Mouse (Mus musculus) lung, adult 2 months (tissue): ENCODE results near the gene Gm20388. TPM values are rescaled to one million over a fixed set of nuclear protein-coding genes. Genes with fewer than 3 reads are reported as not detected.

ENCODE experiments used
- DNase-seq: peaks from one replicate; pipeline ENCODE4 v3.0.0; 2022
- H3K4me1 ChIP-seq: fragments of 200-500 bp; 2 replicates; pipeline ENCODE4 v1.6.1; 2011; ENCODE audit warnings: low read length; ENCODE audit not compliant: control insufficient read depth, insufficient read depth
- H3K4me3 ChIP-seq: fragments of 200-500 bp; replicated peaks from 2 replicates; pipeline ENCODE3; 2011; ENCODE audit warnings: low read depth, mild to moderate bottlenecking, control low read depth, low read length; ENCODE audit errors: extremely low read depth
- CTCF ChIP-seq: fragments of 200-500 bp; IDR thresholded peaks from 2 replicates; pipeline ENCODE4 v1.5.1; 2011; ENCODE audit warnings: mild to moderate bottlenecking, low read length, control low read depth; ENCODE audit not compliant: insufficient read depth
- POLR2A ChIP-seq: fragments of 200-500 bp; IDR thresholded peaks from 2 replicates; pipeline ENCODE4 v1.6.1; 2011; ENCODE audit warnings: low read depth, mild to moderate bottlenecking, control low read depth, low read length, borderline replicate concordance; ENCODE audit errors: extremely low read depth
- WGBS: fragments of 180-500 bp; shearing (Covaris S2); methylation state at CpG from one replicate; pipeline ENCODE4 v1.1.7; 2018; 5-methylcytosine and 5-hydroxymethylcytosine counted together
- polyA plus RNA-seq: library from polyadenylated mRNA; depleted of rRNA; stranded (reverse); fragments of >200 nt; gene quantifications from 2 replicates; pipeline ENCODE4 v1.2.3, GENCODE M21; 2012

The Gm20388 gene
- polyA plus RNA-seq, 1 experiment: 67.8 TPM

DNA sequence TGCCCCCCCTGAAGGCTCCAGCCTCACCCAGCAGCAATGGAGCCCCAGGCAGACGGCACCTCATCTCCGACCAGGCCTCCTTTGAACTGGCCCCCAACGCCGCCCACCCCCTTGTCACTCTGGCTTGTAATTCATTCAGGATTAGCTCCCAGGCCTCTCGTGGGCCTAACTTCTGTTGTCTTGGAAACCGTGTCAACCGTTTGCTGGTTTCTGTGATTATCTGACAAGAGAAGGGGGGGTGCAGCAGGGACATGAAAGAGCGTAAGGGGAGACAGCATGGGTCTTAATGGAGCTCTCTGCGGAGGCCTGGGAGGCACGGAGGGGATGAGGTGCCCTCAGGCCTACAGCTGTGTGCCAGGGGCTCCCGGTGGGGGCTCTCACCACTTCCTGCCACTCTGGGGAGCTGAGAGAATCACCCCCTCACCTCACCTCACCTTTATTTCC lies 586.9 kb downstream of the Gm20388 start:
- no peak for DNase-seq
- no peak for TF ChIP-seq POLR2A
- TF ChIP-seq CTCF: no peak
- peaks cover 53% of the 10 kb centered on the region for H3K4me1 ChIP-seq
- H3K4me3 ChIP-seq: no peak overlapping the region
- WGBS: 65% methylated on average over 11 of the region's 11 CpGs

DNA sequence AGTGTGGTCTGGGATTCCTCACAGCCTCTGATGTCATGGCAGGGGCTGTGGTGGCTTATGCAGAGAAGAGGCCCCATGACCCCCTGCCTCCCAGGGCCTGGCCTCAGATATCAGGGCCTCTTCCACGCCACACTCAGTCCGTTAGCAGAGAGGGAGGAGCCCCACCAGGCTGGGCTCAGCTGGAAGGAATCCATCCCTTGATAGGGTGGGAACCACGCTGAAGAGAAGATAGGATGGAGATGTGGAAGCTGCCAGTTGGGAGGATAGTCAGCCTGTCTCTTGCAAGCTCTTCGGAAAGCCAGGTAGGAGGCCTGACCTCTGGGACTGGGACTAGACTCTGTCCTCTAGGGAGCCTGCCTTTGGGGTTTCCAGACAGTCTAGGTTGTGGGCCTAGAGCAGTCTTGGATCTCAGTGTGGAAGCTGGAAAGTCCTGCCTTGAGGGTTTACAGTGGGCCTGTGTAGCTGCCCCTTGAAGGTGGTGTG lies 587.7 kb downstream of the Gm20388 start:
- Histone ChIP-seq H3K4me1 (peaks cover 50% of the 10 kb centered on the region), H3K4me3 (no peak overlapping the region)
- DNase-seq: no peak
- TF ChIP-seq CTCF (no peak), POLR2A (no peak)
- WGBS: 15% methylated on average over 4 of the region's 4 CpGs

DNA sequence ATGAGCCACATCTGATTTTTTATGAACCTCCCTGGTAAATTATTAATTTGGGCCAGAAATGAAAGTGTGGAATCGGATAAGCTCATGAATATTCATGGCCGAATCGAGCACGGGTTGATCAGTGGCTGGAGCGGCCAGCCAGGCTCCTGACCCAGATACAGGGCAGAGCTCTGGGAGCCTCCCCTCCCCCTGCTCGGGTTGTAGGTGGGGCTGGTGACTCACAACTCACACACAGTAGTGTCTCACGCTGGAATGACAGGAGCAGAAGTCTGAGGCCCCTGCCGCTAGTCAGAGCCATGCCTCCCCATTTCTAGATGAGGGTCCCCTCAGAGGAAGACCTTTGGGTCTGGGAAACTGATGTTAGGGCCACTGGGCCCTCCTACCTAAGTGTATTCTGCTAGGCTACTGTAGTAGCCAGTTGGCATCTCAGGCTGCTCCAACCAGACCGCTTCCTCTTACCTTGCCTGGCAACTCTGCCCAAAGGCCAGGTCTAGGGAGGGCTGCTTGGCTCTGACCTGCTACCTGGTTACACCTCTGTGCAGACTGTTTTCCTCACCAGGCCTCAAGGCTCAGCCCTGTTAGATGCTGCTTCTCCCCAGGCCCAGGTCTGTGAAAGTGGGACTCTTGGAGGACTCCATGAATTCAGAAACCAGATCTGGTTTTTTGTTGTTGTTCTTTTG lies 588.4 kb downstream of the Gm20388 start:
- 28% methylated on average over 9 of the region's 9 CpGs for WGBS
- Histone ChIP-seq H3K4me3 (no peak overlapping the region), H3K4me1 (peaks cover 46% of the 10 kb centered on the region)
- TF ChIP-seq POLR2A (no peak), CTCF (no peak)
- no peak for DNase-seq

DNA sequence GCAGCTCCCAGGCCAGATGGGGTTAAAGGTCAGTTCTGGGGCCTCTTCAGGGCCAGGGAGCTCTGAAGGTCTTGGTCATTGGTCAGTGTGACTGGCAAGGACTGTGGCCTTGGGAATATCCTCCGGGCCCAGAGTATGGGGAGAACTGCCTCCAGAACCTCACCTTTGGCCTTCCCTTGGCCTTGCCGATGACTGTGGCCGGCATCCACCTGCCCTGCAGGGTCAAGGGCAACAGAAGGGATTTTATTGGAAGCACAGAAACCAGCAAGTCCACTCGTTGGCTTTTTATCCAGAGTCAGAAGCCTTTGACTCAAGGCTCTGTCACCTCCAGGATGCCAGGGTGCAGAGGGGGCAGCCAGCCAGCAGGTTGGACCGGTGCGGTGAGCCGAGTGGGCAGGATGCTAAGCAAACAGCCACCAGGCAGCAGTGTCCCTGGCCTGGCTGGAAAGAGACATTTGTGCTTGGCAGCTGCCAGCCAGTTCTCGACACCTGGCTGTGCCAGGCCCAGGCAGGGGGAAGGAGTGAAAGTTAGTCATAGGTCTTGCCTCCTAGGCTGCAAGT lies 590.1 kb downstream of the Gm20388 start:
- Histone ChIP-seq H3K4me3 (no peak overlapping the region), H3K4me1 (peaks cover 45% of the 10 kb centered on the region)
- WGBS: 60% methylated on average over 8 of the region's 8 CpGs
- TF ChIP-seq CTCF (no peak), POLR2A (no peak)
- peak; percentile 54 for DNase-seq

- Histone ChIP-seq H3K4me3 (no peak overlapping the region), H3K4me1 (peaks cover 48% of the 10 kb centered on the region)
- no peak for TF ChIP-seq CTCF
- no peak for TF ChIP-seq POLR2A
- WGBS: 76% methylated on average over 5 of the region's 5 CpGs
- no peak for DNase-seq
Observed at GRCm38 (mm10) chr8:120501426-120501825, 590.8 kb downstream of the Gm20388 start.

GRCm38 (mm10) chr8:120502428-120502827 lies 591.8 kb downstream of the Gm20388 start:
- no peak overlapping the region for H3K4me3 ChIP-seq
- peaks cover 49% of the 10 kb centered on the region for H3K4me1 ChIP-seq
- WGBS: 41% methylated on average over 5 of the region's 5 CpGs
- TF ChIP-seq CTCF (no peak), POLR2A (no peak)
- no peak for DNase-seq

- H3K4me3 ChIP-seq: no peak overlapping the region
- no peak for DNase-seq
- 19% methylated on average over 20 of the region's 20 CpGs for WGBS
- no peak for TF ChIP-seq CTCF
- no peak for TF ChIP-seq POLR2A
- H3K4me1 ChIP-seq: peaks cover 44% of the 10 kb centered on the region
Observed at GRCm38 (mm10) chr8:120504251-120505081, 593.8 kb downstream of the Gm20388 start.

- no peak for TF ChIP-seq POLR2A
- TF ChIP-seq CTCF: no peak
- no peak for DNase-seq
- Histone ChIP-seq H3K4me3 (no peak overlapping the region), H3K4me1 (peaks cover 49% of the 10 kb centered on the region)
- WGBS: 15% methylated on average over 19 of the region's 19 CpGs
Observed at GRCm38 (mm10) chr8:120505082-120505511, 594.5 kb downstream of the Gm20388 start.

DNA sequence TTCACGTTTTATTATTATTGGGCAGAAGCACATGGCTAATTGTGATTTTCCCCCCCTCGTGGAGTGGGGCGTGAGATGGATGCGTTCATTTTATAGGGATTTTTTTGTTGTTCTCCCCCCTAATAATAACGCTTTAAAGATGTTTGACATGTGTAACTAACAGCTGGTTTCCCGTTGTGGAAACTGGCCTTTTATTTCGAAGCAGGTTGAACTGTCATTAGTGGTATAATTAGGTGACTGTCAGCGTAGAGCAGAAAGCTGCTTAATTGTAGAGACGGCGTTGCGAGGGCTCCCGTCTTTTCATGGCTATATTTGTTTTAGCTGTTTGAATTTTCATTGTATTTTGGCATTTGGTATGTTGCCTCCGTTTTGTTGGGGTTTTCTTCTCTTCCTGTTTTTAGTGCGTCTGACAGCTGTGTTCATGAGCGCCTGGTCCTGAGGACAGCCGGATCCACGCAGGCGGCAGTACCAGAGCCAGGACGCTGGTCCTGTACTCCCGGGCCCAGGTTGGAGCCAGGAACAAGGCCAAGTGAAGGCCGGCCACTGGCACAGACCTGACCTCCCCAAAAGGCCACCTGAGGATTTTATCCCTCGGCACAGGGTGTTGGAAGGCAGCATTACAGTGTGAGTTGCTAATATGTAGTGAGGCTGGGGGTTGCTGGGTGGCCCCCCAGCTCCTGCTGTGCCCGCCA lies 595.1 kb downstream of the Gm20388 start:
- WGBS: 44% methylated on average over 23 of the region's 23 CpGs
- Histone ChIP-seq H3K4me3 (no peak overlapping the region), H3K4me1 (peaks cover 45% of the 10 kb centered on the region)
- no peak for TF ChIP-seq POLR2A
- no peak for TF ChIP-seq CTCF
- no peak for DNase-seq
